Mouse (Mus musculus) gastrocnemius, adult 18-20 months (tissue): ENCODE measurements at regions not wholly inside any gene's neighbourhood (a gene's known extent, or its start where the extent isn't known, plus 50 kb on each side); places are given as distances from the start of the nearest gene placed in this dataset.

ENCODE experiments used
- DNase-seq: peaks from one replicate; pipeline ENCODE4 v3.0.0; 2021; ENCODE audit warnings: low spot score

DNA sequence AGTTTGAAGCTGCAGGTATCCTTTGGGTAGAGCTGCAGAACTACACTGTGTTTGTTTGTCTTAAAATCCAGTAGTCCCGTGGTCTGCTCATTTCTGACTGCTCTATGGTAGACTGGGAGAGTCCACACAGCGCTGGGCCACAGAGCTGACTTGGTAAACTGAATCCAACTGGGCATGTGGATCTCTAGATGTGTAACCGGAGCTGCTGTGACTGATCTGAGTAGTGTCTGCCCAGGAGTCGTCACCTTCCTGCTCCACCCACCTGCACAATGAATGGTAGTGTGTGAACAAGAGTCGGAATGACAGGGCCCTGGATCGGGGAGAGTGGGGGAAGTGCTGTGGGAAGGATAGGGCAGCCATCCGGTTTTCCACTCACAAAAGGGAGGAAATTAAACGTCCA lies 87.5 kb upstream of the Fam3c start:
- DNase-seq, result no peak

DNA sequence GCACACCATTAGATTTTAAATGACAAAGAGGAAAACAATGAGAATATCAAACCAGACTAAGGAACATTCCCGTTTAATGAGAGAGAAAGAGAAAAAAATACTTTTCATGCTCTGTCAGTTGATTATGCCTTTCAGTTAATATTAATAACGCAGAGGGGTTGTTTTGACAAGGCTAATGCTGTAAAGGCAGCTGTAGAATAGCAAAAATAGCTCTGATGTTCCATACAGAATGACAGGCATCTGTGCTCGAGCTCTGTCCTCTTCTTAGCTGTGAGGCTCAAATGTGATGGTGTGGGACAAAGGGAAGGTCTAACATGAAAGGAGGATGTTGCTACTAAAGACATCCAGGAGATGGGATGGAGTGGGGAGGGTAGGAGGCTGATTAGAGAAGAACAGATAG lies 87.1 kb upstream of the Fam3c start:
- no peak for DNase-seq

DNA sequence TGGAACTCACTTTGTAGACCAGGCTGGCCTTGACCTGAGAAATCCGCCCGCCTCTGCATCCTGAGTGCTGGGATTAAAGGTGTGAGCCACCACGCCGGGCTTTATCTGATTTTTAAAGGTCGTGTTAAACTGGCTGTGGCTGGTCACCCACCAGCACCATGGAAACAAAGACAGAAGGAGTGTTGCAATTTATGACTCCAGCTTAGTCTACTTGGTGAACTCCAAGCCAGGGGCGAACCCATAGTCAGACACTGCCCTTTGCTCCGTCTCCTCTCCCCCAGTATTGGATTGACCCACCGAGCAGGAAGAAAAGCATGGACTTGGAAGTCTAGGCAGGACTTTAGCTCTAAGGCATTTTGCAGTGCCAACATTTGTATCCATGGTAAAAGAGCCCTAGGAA lies 86.5 kb upstream of the Fam3c start:
- no peak for DNase-seq

DNA sequence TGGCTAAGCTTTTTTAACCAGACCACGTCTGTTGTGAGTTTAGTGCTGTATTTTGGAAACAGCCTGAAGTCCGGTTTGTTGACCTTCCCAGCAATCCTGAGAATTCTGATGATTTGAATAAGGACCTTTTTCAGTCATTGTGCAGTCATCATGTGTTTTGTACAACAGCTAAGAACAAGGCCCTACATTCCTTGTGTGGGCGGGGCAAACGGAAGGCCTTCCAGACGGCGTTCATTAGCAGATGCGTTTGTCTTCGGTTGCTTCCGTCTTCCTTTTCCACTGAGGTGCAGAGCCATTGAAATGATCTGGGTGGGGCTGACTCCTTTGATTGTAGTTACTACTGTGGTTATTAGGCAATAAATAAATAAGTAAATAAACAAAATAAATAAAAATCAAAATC lies 83.8 kb upstream of the Fam3c start:
- DNase-seq, result no peak

DNA sequence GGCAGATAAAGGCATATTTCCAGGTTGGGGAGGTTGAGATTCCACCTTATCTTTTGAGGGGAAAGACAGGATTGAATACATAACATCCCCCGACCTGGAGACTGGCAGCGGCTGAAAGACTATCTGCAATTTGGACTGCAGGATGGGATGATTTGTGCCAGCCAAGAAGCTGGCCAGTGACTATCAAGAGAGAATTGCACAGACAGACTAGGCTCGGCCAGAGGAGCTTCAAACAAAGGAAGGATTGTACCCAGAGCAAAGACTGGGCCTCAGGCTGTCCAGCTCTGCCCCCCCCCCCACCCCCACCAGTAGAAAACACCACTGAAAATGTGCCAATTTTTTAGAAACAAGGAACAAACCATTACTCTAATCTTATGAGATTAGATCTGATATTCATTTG lies 73.0 kb upstream of the Fam3c start:
- no peak for DNase-seq

DNA sequence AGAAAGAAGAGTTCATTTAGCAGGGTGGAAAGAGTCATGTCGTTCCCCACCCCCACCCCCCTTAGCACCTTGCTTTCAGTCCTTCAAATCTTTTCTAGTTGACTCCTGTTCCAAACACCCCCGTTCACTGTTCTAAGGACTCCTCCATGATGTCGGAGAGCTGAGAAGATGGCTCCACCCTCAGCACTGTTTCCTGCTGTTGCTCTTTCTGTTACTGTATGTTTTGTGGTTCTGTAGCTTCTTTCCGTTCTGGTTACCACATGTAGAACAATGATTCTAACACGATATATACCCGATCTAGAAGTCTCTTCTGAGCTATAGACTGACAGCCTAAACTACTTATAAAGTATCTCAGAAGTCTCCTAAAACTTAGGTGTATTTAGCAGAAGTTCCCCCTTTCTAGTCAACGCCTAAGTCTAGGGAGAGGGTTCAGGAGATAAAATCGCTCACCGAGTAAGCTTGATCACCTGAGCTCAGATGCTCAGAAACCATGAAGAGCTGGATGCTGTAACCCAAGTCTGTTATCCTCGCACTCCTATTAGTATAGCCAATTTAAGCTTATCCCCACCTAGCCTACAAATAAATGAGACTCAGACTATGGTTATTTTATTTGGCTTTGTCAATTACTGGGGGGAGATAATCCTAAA lies 68.2 kb upstream of the Fam3c start:
- DNase-seq, result no peak

DNA sequence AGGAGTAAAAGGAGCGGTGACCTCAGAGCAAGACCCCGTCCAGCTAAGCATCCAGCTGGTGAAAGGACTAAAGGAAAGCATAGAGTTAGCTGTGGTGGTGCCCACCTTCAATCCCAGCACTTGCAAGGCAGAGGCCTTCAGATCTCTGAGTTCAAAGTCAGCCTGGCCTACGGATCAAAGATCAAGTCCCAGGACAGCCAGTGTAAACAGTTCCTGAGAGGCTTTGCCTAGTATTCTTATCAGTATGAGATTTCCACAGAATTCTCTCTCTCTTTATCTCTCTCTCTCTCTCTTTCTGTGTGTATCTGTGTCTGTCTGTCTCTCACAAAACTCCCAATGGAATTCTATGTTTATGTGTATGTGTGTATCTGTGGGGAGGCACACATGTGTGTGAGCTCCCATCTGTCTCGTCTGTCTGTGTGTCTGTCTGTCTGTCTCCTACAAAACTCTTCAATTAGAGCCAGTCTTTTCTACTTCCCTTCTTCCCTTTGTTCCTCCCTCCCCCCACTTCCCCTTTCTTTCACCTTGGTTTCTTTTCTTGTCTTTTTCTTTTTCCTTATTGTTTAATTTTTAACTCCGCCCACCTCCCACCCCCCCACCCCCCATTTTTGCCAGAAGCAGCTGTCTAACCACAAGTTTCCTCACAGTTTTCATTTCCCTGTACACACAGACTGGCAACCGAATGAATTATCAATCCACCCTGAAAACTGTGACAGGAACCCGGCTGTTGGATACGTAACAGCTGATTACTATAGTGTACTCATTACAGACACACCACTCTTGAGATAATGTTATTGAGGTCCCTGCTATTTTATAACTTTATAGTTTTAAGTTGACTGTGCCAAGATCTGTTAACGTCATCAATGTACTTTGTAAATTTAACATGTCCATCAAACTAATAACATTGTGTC lies 67.3 kb upstream of the Fam3c start:
- DNase-seq, result no peak

DNA sequence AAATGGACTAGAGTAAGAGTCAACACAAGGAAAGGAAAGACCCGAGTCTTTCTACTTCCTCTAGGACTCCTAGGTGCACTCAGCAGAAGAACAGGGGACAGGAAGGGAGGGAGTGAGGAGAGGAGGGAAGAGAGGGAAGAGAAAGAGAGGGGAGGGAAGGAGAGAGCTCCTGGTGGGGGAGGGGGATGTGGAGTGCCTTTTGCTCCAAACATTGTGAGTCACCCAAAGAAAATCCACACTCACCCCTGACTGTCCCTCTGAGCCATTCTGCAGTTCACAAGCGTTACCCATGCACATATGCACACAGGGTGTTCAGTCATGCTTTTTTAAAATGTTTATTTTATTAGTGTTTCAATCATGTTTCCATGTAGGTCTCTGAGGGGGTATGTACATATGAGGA lies 65.5 kb upstream of the Fam3c start:
- DNase-seq, result no peak

DNA sequence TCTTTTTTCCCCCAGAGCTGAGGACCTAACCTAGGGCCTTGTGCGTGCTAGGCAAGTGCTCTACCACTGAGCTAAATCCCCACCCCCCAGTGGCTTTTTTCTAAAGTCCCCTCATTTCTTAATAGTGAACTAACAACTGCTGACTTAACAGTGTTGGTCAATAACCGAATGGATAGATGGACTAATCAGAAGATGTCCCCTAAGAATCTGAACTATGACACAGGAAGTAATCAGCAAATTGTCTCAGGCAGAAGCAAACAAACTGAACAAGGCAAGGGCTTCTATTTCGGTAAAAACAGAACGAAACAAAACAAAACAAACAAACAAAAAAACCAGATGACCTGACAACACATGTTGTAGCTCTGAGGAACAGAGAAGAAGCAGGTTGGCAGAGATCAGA lies 62.2 kb upstream of the Fam3c start:
- DNase-seq, result no peak

DNA sequence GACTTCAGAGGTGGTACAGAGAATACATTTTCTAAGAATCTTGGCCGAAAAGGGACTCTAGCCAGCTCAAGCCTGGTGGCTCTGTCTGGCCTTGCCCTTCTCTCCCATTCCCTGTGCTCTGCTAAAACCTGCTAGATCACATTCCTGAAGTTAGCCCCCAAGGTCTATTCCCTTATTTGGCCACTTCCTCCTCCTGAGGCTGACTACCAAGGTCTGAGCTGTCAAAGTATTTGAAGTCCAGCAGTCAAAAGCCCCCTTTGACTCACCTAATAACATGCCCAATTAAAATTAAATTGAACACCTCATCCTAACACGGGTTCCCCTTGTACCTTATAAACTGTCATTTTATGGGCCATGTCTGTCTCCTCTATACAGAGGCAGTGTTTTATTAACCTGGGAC lies 61.1 kb upstream of the Fam3c start:
- no peak for DNase-seq

DNA sequence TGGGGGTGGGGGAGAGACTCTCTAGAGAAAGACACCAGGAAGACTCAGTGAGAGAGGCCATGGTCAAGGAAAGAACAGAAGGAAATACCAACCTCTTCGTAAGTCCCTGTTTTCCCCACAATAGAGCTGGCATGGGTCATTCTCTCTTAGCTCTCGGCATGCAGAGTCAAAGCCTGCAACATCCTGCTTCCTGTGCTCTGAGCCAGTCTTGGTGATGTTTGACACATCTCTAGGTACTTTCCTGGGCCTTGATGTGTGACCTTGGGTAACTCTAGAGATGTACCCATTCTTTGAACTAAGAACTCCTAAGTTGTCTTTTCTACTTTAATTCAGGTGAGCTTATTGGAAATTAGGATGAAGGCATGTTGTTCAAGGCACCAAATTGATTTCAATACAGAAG lies 55.8 kb upstream of the Fam3c start:
- DNase-seq, result no peak

DNA sequence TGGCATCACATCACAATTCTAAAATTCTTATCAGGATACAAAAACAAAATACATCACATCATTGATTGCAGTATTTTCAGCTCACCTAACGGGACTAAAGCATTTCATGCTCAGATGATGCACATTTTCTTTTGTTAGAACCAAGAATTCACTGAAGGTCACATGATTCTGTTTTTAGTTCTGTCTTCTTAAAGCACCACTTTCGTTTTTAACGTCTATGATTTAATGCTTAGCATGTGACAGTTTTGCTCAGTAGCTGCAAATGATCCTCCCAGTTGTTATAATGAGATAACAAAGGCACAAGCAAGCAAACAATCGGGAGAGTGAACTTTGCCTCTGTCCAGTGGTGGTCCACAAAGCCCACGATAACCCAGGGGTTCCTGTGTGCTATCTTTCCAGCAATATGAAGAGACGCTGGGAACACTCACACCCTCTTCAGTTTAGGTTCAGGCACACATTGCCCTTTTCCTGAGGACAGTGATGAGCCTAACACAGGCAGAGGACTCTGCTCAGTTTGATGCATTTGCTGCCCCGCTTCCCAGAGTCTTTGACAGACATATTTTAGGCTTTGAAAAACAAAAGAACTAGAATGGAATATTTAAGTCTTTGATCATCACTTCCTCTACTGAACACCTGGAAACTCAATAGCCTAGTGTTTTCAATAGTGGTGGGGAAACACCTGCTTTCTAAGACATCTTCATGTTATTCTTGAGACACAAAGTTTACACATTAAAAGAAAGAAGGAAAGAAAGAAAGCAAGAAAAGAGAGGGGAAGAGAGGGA lies 53.0 kb upstream of the Fam3c start:
- no peak for DNase-seq
